Mouse (Mus musculus) adrenal gland, adult 2 months (tissue): ENCODE measurements around the gene Tgm2. TPM values are rescaled to one million over a fixed set of nuclear protein-coding genes. Genes with fewer than 3 reads are reported as not detected.
A peak's percentile ranks its signal among the peaks of the same experiment; 100 is the strongest.

Experiments
- DNase-seq: peaks from one replicate; pipeline ENCODE4 v3.0.0; 2021
- polyA plus RNA-seq: library from polyadenylated mRNA; depleted of rRNA; stranded (reverse); fragments of >200 nt; gene quantifications from 2 replicates; pipeline ENCODE4 v1.2.3, GENCODE M21; 2012
- total RNA-seq, 2 experiments: library from RNA; stranded (reverse); gene quantifications; 2 replicates each; pipeline ENCODE4 v1.2.3; 2021

Gene Tgm2
- total and polyA plus RNA-seq, 3 experiments, result 63.6 to 105 (median 71.9) TPM

- peak; percentile 68 for DNase-seq
These were observed 21.4 kb upstream of the Tgm2 start for GRCm38 (mm10) chr2:158167496-158168205.

DNA sequence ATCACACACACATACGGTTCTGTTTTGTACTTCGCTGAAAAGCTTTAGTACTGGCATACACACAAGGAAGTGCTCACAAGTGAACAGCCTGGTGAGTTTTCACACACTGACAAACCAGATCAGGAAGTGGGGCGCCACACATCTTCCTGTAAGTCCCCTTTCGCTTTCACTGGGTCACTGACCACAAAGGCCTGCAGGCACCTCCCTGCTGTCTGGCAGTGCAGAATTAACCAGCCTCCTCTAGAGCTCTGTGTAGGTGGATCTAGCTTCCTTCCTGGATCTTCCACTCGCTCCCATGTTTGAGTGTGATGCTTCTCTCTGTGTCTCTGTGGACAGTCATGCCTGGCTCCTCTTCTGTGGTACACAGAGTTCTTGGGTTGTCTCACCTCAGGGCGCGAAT, 20.4 kb upstream of the Tgm2 start:
- peak; percentile 42 for DNase-seq

GRCm38 (mm10) chr2:158165776-158166175, 19.5 kb upstream of the Tgm2 start:
- DNase-seq, result no peak

GRCm38 (mm10) chr2:158163034-158163433, 16.8 kb upstream of the Tgm2 start:
- no peak for DNase-seq

DNA sequence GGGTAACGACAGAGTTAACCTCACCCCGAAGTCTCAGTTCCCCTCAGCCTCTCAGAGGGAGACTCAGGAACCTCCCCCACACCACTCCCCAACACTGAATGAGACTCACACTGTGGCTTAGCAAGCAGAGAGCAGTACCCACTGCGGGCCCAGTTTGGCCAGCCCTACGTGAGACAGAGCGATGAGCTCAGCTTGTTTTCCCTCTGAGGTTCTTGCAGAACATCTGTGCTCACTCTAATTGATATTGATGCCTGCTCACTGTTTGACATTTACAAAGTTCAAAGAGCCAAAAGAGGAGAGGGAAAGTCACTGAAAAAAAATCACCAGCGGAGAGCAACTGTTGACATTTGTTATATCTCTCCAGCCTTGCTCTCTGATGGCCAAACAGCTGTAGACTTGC, 15.5 kb upstream of the Tgm2 start:
- DNase-seq, result no peak

DNA sequence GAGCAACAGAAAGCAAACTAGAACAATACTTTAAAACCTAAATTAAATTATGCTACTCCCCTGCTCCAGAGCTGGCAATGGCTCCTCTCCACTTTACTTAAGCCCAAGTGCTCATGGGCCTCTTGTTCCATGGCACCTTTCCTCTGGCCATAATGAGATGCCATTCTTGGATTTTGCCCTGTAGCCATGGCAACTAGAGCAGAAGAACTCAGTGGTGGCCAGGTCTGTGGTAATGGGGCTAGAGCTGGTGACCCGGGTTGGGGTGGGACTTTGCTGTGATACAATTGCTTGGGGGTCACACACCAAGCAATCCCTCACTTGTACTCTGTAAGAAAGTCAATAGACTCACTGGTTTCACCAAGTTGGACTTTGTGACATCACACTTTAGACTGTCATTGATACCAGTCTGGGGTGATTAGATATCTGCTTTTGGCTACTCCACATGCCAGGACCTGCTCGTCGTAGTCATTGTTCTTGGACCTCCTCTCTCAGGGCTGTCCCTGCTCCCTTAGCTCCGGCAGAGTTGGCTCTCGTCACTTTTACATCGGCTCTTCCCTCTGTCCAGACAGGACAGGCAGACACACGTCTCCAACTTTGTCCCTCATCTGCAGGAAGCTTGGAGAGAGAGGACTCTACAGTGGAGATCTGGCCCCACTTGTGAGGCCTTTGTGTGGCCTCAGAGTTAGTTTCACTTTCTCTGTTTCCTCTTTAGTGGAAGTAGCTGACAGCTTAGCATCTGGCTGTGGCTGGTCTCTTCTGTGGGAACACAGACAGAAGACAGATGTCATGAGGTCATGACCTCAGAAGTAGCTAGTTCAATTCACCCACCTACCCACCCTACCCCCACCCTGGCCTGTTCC, 13.4 kb upstream of the Tgm2 start:
- DNase-seq, result no peak

- no peak for DNase-seq
These were observed 11.4 kb upstream of the Tgm2 start for GRCm38 (mm10) chr2:158157654-158158053.

DNA sequence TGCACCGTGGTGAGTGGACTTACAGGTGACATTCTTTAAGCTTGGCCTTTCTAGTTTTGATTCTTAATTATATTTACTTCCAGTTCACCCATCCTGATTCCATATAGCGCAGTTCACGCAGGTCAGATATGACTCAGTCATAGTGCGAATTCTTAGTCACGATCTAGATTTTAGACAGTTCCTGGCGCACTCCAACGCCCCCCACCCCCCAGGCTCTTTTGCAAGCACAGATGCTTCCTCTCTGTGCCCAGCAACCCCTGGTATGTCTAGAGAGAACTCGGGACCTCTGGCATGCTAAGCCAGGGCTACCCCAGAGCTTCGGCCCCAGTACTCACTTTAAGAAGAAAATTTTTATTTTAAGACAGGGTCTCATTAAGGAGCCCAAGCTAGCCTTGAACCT, 10.3 kb upstream of the Tgm2 start:
- DNase-seq, result no peak

- no peak for DNase-seq
These were observed 9.4 kb upstream of the Tgm2 start for GRCm38 (mm10) chr2:158155615-158156014.

DNA sequence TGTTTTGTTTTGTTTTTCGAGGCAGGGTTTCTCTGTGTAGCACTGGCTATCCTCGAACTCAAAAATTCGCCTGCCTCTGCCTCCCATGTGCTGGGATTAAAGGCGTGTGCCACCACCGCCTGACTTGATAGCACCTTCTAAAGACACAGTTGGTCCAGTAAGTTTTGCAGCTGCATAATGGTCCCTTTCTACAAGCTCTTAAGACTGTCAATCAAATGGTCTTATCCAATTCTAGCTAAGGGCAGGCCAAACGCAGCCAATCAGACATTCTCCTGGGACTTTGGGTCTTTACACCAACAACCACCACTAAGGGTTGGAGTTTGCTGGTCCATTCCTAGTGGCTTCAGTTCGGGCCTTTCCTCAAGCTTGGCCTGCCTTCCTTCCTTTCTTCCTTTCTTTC, 8.9 kb upstream of the Tgm2 start:
- no peak for DNase-seq

DNA sequence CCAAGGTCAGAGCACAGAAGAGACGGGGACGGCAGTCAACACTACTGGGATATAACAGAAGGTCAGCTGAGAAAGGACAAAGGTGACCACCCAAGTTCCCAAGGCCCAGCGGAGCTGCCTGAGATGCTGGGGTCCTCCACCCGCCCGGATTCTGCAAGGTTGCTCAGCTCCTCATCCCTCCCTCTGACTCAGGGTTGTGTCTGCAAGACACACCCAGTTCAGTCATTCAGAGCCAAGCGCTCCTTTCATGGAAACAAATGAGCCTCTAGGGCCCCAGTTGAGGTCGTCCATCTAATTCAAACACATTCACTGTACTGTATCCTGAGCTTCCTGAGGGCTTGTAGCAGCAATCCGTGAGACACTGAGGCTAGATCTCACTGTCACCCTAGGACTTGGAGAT, 8.4 kb upstream of the Tgm2 start:
- no peak for DNase-seq

DNA sequence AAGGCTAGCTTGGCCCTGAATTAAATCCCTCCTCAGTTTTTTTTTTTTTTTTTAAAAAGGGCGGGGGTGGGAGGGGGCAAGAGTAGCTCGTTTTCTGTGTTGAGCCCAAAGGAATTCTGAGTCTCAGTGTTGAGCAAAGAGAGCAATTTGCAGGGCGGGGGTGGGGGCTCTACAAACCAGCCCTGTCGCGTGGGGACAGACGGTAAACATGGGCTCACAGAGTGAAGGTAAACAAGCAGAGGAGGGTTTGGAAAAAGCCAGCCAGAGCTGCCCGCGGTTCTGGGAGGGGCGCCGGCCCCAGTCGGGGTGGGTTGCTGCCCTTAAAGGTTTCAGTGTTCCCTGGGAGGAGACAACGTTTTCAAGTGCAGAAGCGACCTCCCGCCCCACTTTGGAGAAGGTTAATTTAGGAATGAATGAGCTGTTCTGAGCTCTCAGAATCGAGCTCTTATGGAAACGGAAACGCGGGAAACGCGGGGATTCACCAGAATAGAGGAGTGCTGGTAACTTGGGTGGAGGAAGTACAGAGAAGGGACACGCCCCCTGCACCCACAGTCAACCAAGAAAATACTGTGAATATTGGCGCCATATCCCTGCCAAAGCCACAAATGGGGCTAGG, 7.6 kb upstream of the Tgm2 start:
- no peak for DNase-seq

GRCm38 (mm10) chr2:158152685-158153309, 6.6 kb upstream of the Tgm2 start:
- DNase-seq, result no peak

DNA sequence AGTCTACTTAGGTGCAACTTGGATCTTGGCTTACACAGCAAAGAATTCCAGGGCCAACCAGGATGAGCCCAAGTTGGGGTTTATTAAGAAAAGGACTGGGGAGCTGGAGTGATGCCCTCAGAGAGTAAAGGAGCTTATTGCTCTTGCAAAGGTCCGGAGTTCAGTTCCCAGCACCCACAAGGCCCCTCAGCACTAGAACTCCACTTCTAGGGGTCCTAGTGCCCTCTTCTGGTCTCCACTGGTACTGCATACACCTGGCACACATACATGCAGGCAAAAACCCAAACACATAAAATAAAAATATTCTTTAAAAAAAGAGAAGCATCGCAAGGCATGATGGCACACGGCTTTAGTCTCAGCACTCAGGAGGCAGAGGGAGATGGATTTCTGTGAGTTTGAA, 4.8 kb upstream of the Tgm2 start:
- DNase-seq, result no peak

DNA sequence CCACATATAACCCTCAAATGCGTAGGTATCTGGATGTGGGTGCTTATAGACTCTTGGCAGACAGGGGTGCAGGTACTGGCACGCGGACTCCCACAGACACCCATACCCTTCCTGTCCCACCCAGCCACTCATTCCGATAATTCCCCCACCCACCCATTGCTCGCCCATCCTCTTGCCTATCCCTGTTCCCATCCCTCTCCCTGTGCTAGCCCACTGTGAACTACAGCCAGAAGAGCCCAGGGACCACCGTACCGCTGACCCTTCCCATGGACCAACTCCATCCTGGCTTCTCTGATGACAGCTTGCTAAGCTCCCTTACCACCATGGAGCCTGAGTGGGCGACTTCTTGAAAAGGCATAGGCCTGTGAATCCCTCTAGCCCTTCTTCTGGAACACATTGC, 735 bp upstream of the Tgm2 start:
- no peak for DNase-seq

GRCm38 (mm10) chr2:158145528-158146065, 639 bp downstream of the Tgm2 start:
- DNase-seq, result no peak

GRCm38 (mm10) chr2:158144750-158145527, 1.3 kb downstream of the Tgm2 start:
- DNase-seq, result no peak

- DNase-seq, result no peak
These were observed 2.0 kb downstream of the Tgm2 start for GRCm38 (mm10) chr2:158144263-158144662.

- no peak for DNase-seq
These were observed 2.4 kb downstream of the Tgm2 start for GRCm38 (mm10) chr2:158143816-158144215.

DNA sequence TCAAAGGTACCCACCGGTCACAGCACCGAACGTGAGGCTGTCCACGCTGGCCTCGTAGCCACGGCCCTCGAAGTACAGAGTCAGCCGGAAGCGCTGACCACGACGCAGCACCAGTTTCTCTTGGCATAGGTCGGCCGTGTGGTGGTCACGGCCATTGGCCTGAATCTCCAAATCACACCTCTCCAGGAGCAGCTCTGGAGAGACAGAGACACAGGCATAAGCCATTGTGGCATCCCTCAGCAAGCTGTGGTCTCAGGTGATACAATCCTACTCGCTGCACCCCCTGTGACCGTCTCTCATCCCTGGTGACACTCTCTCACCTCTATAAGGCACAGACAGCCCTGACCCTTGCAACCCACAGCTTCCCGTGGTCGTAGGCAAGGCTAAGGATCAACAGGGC, 3.3 kb downstream of the Tgm2 start:
- DNase-seq, result no peak

DNA sequence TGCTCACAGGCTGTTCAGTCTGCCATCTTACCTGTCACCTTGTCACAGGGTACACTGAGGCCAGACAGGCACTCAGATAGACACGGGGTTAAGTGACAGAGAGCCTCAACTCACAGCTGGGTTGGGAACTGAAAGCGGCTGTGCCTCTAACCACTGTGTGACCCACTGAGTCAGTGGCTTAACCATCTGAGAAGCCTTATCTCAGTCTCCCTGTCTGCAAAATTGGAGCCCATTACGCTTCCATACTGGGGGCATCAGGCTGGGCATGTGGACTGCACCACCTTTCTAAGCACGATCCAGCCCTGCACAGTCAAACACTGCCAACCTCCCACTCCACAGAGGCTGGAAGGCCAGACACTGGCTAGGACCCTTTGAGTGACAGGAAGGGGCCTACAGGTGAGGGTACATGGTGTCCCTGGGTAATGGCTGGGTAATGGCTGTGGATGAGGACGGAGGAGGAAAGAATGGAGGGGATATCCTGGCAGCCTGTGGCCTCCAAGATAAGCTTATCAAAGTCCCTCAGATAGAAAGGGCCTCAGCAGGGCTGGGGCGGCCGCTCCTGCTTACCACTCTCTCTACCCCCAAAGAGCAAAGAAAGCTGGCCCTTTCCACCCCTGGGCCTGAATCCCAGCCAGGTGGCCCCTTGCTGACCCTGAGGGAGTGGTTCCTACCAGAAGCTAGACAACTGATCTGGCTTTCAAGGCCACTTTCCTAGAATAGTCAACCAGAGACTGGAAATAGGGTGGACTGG, 4.4 kb downstream of the Tgm2 start:
- DNase-seq, result peak; percentile 73
